Comparison of ENCODE assay signal across 27 mouse cellular contexts in the genomic region with DNA sequence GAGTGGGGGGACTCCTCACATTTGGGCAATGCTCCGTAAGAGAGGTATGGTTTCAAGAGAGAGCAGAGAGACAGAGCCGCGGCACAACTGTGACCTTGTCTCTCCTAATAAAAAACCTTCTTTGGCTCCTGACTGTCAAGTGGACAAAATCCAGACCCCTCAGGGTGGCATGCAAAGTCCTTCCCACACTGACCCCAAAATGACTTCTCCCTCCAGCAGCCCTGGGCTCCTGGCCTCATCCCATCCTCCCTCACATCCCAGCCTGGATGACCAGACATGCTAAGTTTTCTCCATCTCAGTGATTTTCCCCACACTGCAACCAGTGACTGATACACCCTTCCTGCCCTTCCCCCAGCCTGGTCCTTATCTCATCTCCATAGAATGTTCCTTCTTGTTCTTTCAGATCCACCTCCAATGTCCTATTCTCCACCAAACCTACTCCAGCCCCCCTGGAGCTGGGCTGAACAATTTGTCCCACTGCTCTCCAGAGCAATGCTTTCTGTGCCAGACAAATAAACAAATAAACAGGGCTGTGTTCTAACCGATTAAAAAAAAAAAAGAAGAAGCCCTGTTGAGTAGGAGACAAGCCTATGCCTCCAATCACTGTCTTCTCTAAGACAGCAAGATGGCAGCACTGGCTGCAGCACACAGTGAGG.
A peak's percentile ranks its signal among the peaks of the same experiment; 100 is the strongest.
DNase-seq lines count a peak whose midpoint lies in the region; ATAC-seq and TF ChIP-seq lines count a peak whose summit lies in the region.
"Had no signal": no experiment of that assay in that cellular context is flagged by ENCODE, and none has a peak within 500 bp of the region (broad histone marks: within the 10 kb centered on the region; RNA-seq: fewer than 3 reads in every experiment).

No protein-coding gene starts in this region.

- ATAC-seq in heart, embryonic 14.5 days (ENCODE audit: insufficient number of reproducible peaks, insufficient read depth, low FRiP score, low read depth) = no peak
- ATAC-seq in kidney, postnatal 0 days (replicated peaks; ENCODE audit: low FRiP score, low read depth) = no peak
- ATAC-seq in liver, embryonic 12.5 days = no peak
- ATAC-seq: forebrain, embryonic 14.5 days; inflammation-experienced regulatory T-cells, adult 6 months; liver, postnatal 0 days; midbrain, embryonic 15.5 days; Patski had no signal

- H3K27ac ChIP-seq in heart, embryonic 14.5 days (replicated peaks in 1 of 2; ENCODE audit: control insufficient read depth in 1 of 2, insufficient read depth in 1 of 2, low read depth in 2 of 2, low read length in 2 of 2) = peak overlapping the region; percentile 76 to 82
- H3K27ac ChIP-seq in kidney, postnatal 0 days = no peak overlapping the region
- peak overlapping the region; percentile 45; the same call in 1 of the 2 replicates for H3K27ac ChIP-seq in embryonic facial prominence, embryonic 10.5 days (replicated peaks)
- H3K27ac ChIP-seq in liver, embryonic 12.5 days = no peak overlapping the region
- H3K27ac ChIP-seq: embryonic facial prominence, embryonic 15.5 days; hindbrain, embryonic 14.5 days; layer of hippocampus, adult 2 months; midbrain, embryonic 15.5 days; neural tube, embryonic 13.5 days had no signal

- no peaks in the 10 kb centered on the region for H3K36me3 ChIP-seq in heart, embryonic 14.5 days (ENCODE audit: control insufficient read depth, insufficient read depth, low read length)
- no peaks in the 10 kb centered on the region for H3K36me3 ChIP-seq in kidney, postnatal 0 days (ENCODE audit: insufficient read depth, low read length)
- no peaks in the 10 kb centered on the region for H3K36me3 ChIP-seq in embryonic facial prominence, embryonic 10.5 days (replicated peaks)
- no peaks in the 10 kb centered on the region for H3K36me3 ChIP-seq in liver, embryonic 12.5 days
- H3K36me3 ChIP-seq: embryonic facial prominence, embryonic 15.5 days; midbrain, embryonic 15.5 days; neural tube, embryonic 13.5 days had no signal

- no peaks in the 10 kb centered on the region for H3K9me3 ChIP-seq in heart, embryonic 14.5 days (ENCODE audit: control insufficient read depth, low read length)
- H3K9me3 ChIP-seq in kidney, postnatal 0 days (replicated peaks; ENCODE audit: low read length) = no peaks in the 10 kb centered on the region
- H3K9me3 ChIP-seq in embryonic facial prominence, embryonic 10.5 days = no peaks in the 10 kb centered on the region
- no peaks in the 10 kb centered on the region for H3K9me3 ChIP-seq in liver, embryonic 12.5 days (replicated peaks)
- H3K9me3 ChIP-seq: embryonic facial prominence, embryonic 15.5 days; megakaryocyte, embryonic 14.5 days; midbrain, embryonic 15.5 days; neural tube, embryonic 13.5 days had no signal

- peak overlapping the region; percentile 27 for H3K4me2 ChIP-seq in heart, embryonic 14.5 days (ENCODE audit: low read length)
- no peak overlapping the region for H3K4me2 ChIP-seq in kidney, postnatal 0 days (ENCODE audit: low read length)
- no peak overlapping the region for H3K4me2 ChIP-seq in liver, embryonic 12.5 days
- H3K4me2 ChIP-seq: embryonic facial prominence, embryonic 15.5 days; hindbrain, embryonic 14.5 days; midbrain, embryonic 15.5 days; neural tube, embryonic 13.5 days had no signal

- no peak overlapping the region for H3K4me3 ChIP-seq in heart, embryonic 14.5 days (ENCODE audit: control insufficient read depth in 1 of 2, insufficient read depth in 1 of 2, low read depth in 1 of 2, low read length in 2 of 2)
- no peak overlapping the region for H3K4me3 ChIP-seq in kidney, postnatal 0 days (replicated peaks; ENCODE audit: low read depth, low read length)
- no peak overlapping the region for H3K4me3 ChIP-seq in embryonic facial prominence, embryonic 10.5 days
- no peak overlapping the region for H3K4me3 ChIP-seq in liver, embryonic 12.5 days
- H3K4me3 ChIP-seq: embryonic facial prominence, embryonic 15.5 days; layer of hippocampus, adult 2 months; megakaryocyte, embryonic 14.5 days; midbrain, embryonic 15.5 days; neural tube, embryonic 13.5 days had no signal

- WGBS in heart, embryonic 14.5 days = 20% methylated on average over 4 of the region's 4 CpGs
- WGBS in kidney, postnatal 0 days = 46% methylated on average over 4 of the region's 4 CpGs
- 82% methylated on average over 4 of the region's 4 CpGs for WGBS in embryonic facial prominence, embryonic 10.5 days
- WGBS in liver, embryonic 12.5 days (ENCODE audit: insufficient replicate concordance) = 67% methylated on average over 4 of the region's 4 CpGs

- no peaks in the 10 kb centered on the region for H3K27me3 ChIP-seq in heart, embryonic 14.5 days (ENCODE audit: control insufficient read depth, insufficient read depth, low read length)
- H3K27me3 ChIP-seq in kidney, postnatal 0 days (ENCODE audit: insufficient read depth, low read length) = no peaks in the 10 kb centered on the region
- peaks cover 7% of the 10 kb centered on the region for H3K27me3 ChIP-seq in embryonic facial prominence, embryonic 10.5 days (replicated peaks; ENCODE audit: low read depth, poor library complexity, severe bottlenecking)
- peaks cover 47% of the 10 kb centered on the region for H3K27me3 ChIP-seq in liver, embryonic 12.5 days (replicated peaks)
- H3K27me3 ChIP-seq: embryonic facial prominence, embryonic 15.5 days; midbrain, embryonic 15.5 days; neural tube, embryonic 13.5 days; Patski had no signal

- 0 out of 2 replicates have a peak overlapping the region, but pooled peaks have one; percentile 42 for H3K9ac ChIP-seq in heart, embryonic 14.5 days (ENCODE audit: low read length)
- no peak overlapping the region for H3K9ac ChIP-seq in kidney, postnatal 0 days (ENCODE audit: low read depth, low read length)
- H3K9ac ChIP-seq in liver, embryonic 12.5 days = no peak overlapping the region
- H3K9ac ChIP-seq: embryonic facial prominence, embryonic 15.5 days; hindbrain, embryonic 14.5 days; liver, postnatal 0 days; midbrain, embryonic 15.5 days; neural tube, embryonic 13.5 days had no signal

- peaks cover 34 to 40% of the 10 kb centered on the region in 2 experiments for H3K4me1 ChIP-seq in heart, embryonic 14.5 days (ENCODE audit: control insufficient read depth in 2 of 2, insufficient read depth in 2 of 2, low read length in 2 of 2)
- H3K4me1 ChIP-seq in kidney, postnatal 0 days (replicated peaks; ENCODE audit: insufficient read depth, low read length) = peaks cover 19% of the 10 kb centered on the region
- peaks cover 48% of the 10 kb centered on the region for H3K4me1 ChIP-seq in embryonic facial prominence, embryonic 10.5 days
- peaks cover 14% of the 10 kb centered on the region for H3K4me1 ChIP-seq in liver, embryonic 12.5 days

- DNase-seq in embryo, embryonic 10.5 days (ENCODE audit: low spot score) = peak; percentile 28
- DNase-seq in embryo, embryonic 11 days = no peak
- DNase-seq in heart, adult 9 months (ENCODE audit: low spot score in 2 of 2) = no peak
- peak; percentile 35 for DNase-seq in kidney, postnatal 0 days (ENCODE audit: low spot score)
- no peak for DNase-seq in kidney, adult 9 months
- no peak for DNase-seq in embryonic facial prominence, embryonic 10.5 days (ENCODE audit: low spot score)
- DNase-seq: cerebellum, adult 11-12 months; cerebellum, postnatal 10 days; kidney, adult 8-10 months; kidney, postnatal 25 days; liver, postnatal 0 days; lung, postnatal 14 days; retina, postnatal 1 day; right cerebral cortex, postnatal 25 days; spleen, adult 18-20 months; thymus, postnatal 25 days had no signal

- TF ChIP-seq CTCF in kidney, postnatal 0 days (IDR thresholded peaks at IDR 0.05; ENCODE audit: low read depth) = no peak

Comparison
In these comparisons a context has a peak if more than half of its experiments do, and no peak if none do; other contexts are left out.
1. DNase-seq: peak in embryo, embryonic 10.5 days (single experiment) and kidney, postnatal 0 days (single experiment); none in embryo, embryonic 11 days (single experiment), heart, adult 9 months (0 of 2), kidney, adult 9 months (single experiment) and embryonic facial prominence, embryonic 10.5 days (single experiment).
2. H3K27ac ChIP-seq: peak in heart, embryonic 14.5 days (2 of 2) and embryonic facial prominence, embryonic 10.5 days (single experiment); none in kidney, postnatal 0 days (single experiment) and liver, embryonic 12.5 days (single experiment).